Mouse (Mus musculus) forebrain, embryonic 10.5 days (tissue): Measurements from ENCODE around the gene Pde3a. TPM values are rescaled to one million over a fixed set of nuclear protein-coding genes. Genes with fewer than 3 reads are reported as not detected.

Experiments
- DNase-seq: peaks from one replicate; pipeline ENCODE4 v3.0.0-alpha.2; 2017; ENCODE audit warnings: low spot score; ENCODE audit errors: extremely low spot score
- H3K27ac ChIP-seq: fragments of 300-500 bp; sonication (generic); 2 replicates; pipeline ENCODE4 v1.5.1; 2016; ENCODE audit warnings: mild to moderate bottlenecking
- H3K27me3 ChIP-seq: fragments of 300-500 bp; sonication (generic); 2 replicates; pipeline ENCODE4 v1.6.1; 2016; ENCODE audit warnings: mild to moderate bottlenecking; ENCODE audit not compliant: poor library complexity, severe bottlenecking
- H3K36me3 ChIP-seq: fragments of 300-500 bp; sonication (generic); replicated peaks from 2 replicates; pipeline ENCODE4 v1.6.1; 2016; ENCODE audit warnings: mild to moderate bottlenecking, moderate library complexity
- H3K4me1 ChIP-seq: fragments of 300-500 bp; sonication (generic); 2 replicates; pipeline ENCODE4 v1.6.1; 2016
- H3K4me3 ChIP-seq: fragments of 300-500 bp; sonication (generic); 2 replicates; pipeline ENCODE4 v1.5.1; 2016; ENCODE audit warnings: mild to moderate bottlenecking, moderate library complexity
- H3K9me3 ChIP-seq: fragments of 300-500 bp; sonication (generic); 2 replicates; pipeline ENCODE4 v1.6.1; 2016; ENCODE audit warnings: mild to moderate bottlenecking, moderate library complexity
- WGBS: fragments of 180-500 bp; shearing (Covaris S2); methylation state at CpG from one replicate; pipeline ENCODE4 v1.1.7; 2016; 5-methylcytosine and 5-hydroxymethylcytosine counted together
- polyA plus RNA-seq: library from polyadenylated mRNA; unstranded; fragments of >200 nt; fragmentation: Nextera tagmentation; extraction: Ambion mirVana; gene quantifications from 2 replicates; pipeline ENCODE4 v1.2.1, GENCODE M21; 2016

Pde3a gene
- polyA plus RNA-seq, 1 experiment from 2014 or later: 1.3 TPM

GRCm38 (mm10) chr6:141399411-141399810, 150.3 kb downstream of the Pde3a start:
- Histone ChIP-seq H3K27me3 (no peaks in the 10 kb centered on the region), H3K4me3 (no peak overlapping the region), H3K36me3 (no peaks in the 10 kb centered on the region), H3K9me3 (no peaks in the 10 kb centered on the region), H3K27ac (no peak overlapping the region), H3K4me1 (no peaks in the 10 kb centered on the region; the same call in 1 of the 2 replicates)
- 75% methylated on average over 4 of the region's 4 CpGs for WGBS
- no peak for DNase-seq

GRCm38 (mm10) chr6:141403943-141404342, 154.9 kb downstream of the Pde3a start:
- Histone ChIP-seq H3K27me3 (no peaks in the 10 kb centered on the region), H3K27ac (no peak overlapping the region), H3K4me3 (no peak overlapping the region), H3K4me1 (no peaks in the 10 kb centered on the region; the same call in 1 of the 2 replicates), H3K36me3 (no peaks in the 10 kb centered on the region), H3K9me3 (no peaks in the 10 kb centered on the region)
- 74% methylated on average over 2 of the region's 2 CpGs for WGBS
- DNase-seq: no peak

- DNase-seq: no peak
These were observed 155.6 kb downstream of the Pde3a start for GRCm38 (mm10) chr6:141404649-141405048.

GRCm38 (mm10) chr6:141405496-141405895, 156.4 kb downstream of the Pde3a start:
- Histone ChIP-seq H3K27me3 (no peaks in the 10 kb centered on the region), H3K9me3 (no peaks in the 10 kb centered on the region), H3K4me1 (no peaks in the 10 kb centered on the region), H3K27ac (no peak overlapping the region), H3K36me3 (no peaks in the 10 kb centered on the region), H3K4me3 (no peak overlapping the region)
- no peak for DNase-seq
- 71% methylated on average over 5 of the region's 5 CpGs for WGBS

More at GRCm38 (mm10) chr6:141404649-141405048, 155.6 kb downstream of the Pde3a start:
- WGBS: 85% methylated on average over 7 of the region's 7 CpGs
- Histone ChIP-seq H3K9me3 (no peaks in the 10 kb centered on the region), H3K27me3 (no peaks in the 10 kb centered on the region), H3K4me3 (no peak overlapping the region), H3K36me3 (no peaks in the 10 kb centered on the region), H3K4me1 (no peaks in the 10 kb centered on the region; the same call in 1 of the 2 replicates), H3K27ac (no peak overlapping the region)

- DNase-seq: no peak
- H3K27ac ChIP-seq: no peak overlapping the region
- no peaks in the 10 kb centered on the region for H3K36me3 ChIP-seq
- no peak overlapping the region for H3K4me3 ChIP-seq
- 0 out of 2 replicates have a peak, but pooled peaks cover 7% of the 10 kb centered on the region for H3K4me1 ChIP-seq
- no peaks in the 10 kb centered on the region for H3K27me3 ChIP-seq
- H3K9me3 ChIP-seq: no peaks in the 10 kb centered on the region
- WGBS: 98% methylated on average over 4 of the region's 4 CpGs
These were observed 159.7 kb downstream of the Pde3a start for GRCm38 (mm10) chr6:141408758-141409157.

- no peak for DNase-seq
- no peaks in the 10 kb centered on the region for H3K27me3 ChIP-seq
- WGBS: 94% methylated on average over 5 of the region's 5 CpGs
- no peak overlapping the region for H3K27ac ChIP-seq
- no peaks in the 10 kb centered on the region for H3K9me3 ChIP-seq
- H3K36me3 ChIP-seq: no peaks in the 10 kb centered on the region
- H3K4me1 ChIP-seq: 0 out of 2 replicates have a peak, but pooled peaks cover 7% of the 10 kb centered on the region
- H3K4me3 ChIP-seq: no peak overlapping the region
These were observed 161.8 kb downstream of the Pde3a start for GRCm38 (mm10) chr6:141410836-141411235.

- H3K36me3 ChIP-seq: no peaks in the 10 kb centered on the region
- no peaks in the 10 kb centered on the region for H3K4me1 ChIP-seq
- 89% methylated on average over 6 of the region's 6 CpGs for WGBS
- no peaks in the 10 kb centered on the region for H3K27me3 ChIP-seq
- H3K4me3 ChIP-seq: no peak overlapping the region
- H3K27ac ChIP-seq: no peak overlapping the region
- H3K9me3 ChIP-seq: no peaks in the 10 kb centered on the region
- no peak for DNase-seq
These were observed 176.0 kb downstream of the Pde3a start for GRCm38 (mm10) chr6:141425114-141425513.

GRCm38 (mm10) chr6:141428587-141428986, 179.5 kb downstream of the Pde3a start:
- Histone ChIP-seq H3K27me3 (no peaks in the 10 kb centered on the region), H3K4me3 (no peak overlapping the region), H3K27ac (no peak overlapping the region), H3K9me3 (peaks cover 3% of the 10 kb centered on the region; the same call in 1 of the 2 replicates), H3K4me1 (no peaks in the 10 kb centered on the region), H3K36me3 (no peaks in the 10 kb centered on the region)
- no peak for DNase-seq
- 83% methylated on average over 4 of the region's 4 CpGs for WGBS

GRCm38 (mm10) chr6:141430134-141430533, 181.1 kb downstream of the Pde3a start:
- H3K27ac ChIP-seq: no peak overlapping the region
- H3K27me3 ChIP-seq: no peaks in the 10 kb centered on the region
- peaks cover 3% of the 10 kb centered on the region; the same call in 1 of the 2 replicates for H3K9me3 ChIP-seq
- H3K4me3 ChIP-seq: no peak overlapping the region
- no peak for DNase-seq
- no peaks in the 10 kb centered on the region for H3K36me3 ChIP-seq
- peaks cover 11% of the 10 kb centered on the region for H3K4me1 ChIP-seq
- 91% methylated on average over 1 of the region's 1 CpGs for WGBS

- 94% methylated on average over 13 of the region's 13 CpGs for WGBS
- H3K4me3 ChIP-seq: no peak overlapping the region
- no peaks in the 10 kb centered on the region for H3K36me3 ChIP-seq
- H3K9me3 ChIP-seq: peaks cover 3% of the 10 kb centered on the region; the same call in 1 of the 2 replicates
- no peak overlapping the region for H3K27ac ChIP-seq
- DNase-seq: no peak
- no peaks in the 10 kb centered on the region for H3K27me3 ChIP-seq
- H3K4me1 ChIP-seq: peaks cover 11% of the 10 kb centered on the region
These were observed 183.4 kb downstream of the Pde3a start for GRCm38 (mm10) chr6:141432271-141432974.

- WGBS: 65% methylated on average over 10 of the region's 10 CpGs
- 0 out of 2 replicates have a peak overlapping the region, but pooled peaks have one; percentile 20 for H3K27ac ChIP-seq
- H3K4me1 ChIP-seq: peaks cover 11% of the 10 kb centered on the region
- no peaks in the 10 kb centered on the region for H3K36me3 ChIP-seq
- H3K4me3 ChIP-seq: no peak overlapping the region
- DNase-seq: no peak
- peaks cover 3% of the 10 kb centered on the region; the same call in 1 of the 2 replicates for H3K9me3 ChIP-seq
- H3K27me3 ChIP-seq: no peaks in the 10 kb centered on the region
These were observed 185.1 kb downstream of the Pde3a start for GRCm38 (mm10) chr6:141433917-141434756.

GRCm38 (mm10) chr6:141435160-141435559, 186.1 kb downstream of the Pde3a start:
- peaks cover 3% of the 10 kb centered on the region; the same call in 1 of the 2 replicates for H3K9me3 ChIP-seq
- peaks cover 11% of the 10 kb centered on the region for H3K4me1 ChIP-seq
- DNase-seq: no peak
- no peak overlapping the region for H3K4me3 ChIP-seq
- H3K27ac ChIP-seq: no peak overlapping the region
- no peaks in the 10 kb centered on the region for H3K27me3 ChIP-seq
- 90% methylated on average over 4 of the region's 4 CpGs for WGBS
- no peaks in the 10 kb centered on the region for H3K36me3 ChIP-seq

GRCm38 (mm10) chr6:141439965-141440364, 190.9 kb downstream of the Pde3a start:
- Histone ChIP-seq H3K27me3 (no peaks in the 10 kb centered on the region), H3K36me3 (no peaks in the 10 kb centered on the region), H3K4me1 (no peaks in the 10 kb centered on the region), H3K4me3 (no peak overlapping the region), H3K9me3 (no peaks in the 10 kb centered on the region), H3K27ac (no peak overlapping the region)
- WGBS: 81% methylated on average over 3 of the region's 3 CpGs
- DNase-seq: no peak
